Mouse (Mus musculus) CH12.LX (cell line): ENCODE results near the gene Adora3. TPM values are rescaled to one million over a fixed set of nuclear protein-coding genes. Genes with fewer than 3 reads are reported as not detected.

Experiments
- DNase-seq: peaks from one replicate; pipeline ENCODE4 v3.0.0-alpha.2; 2013; ENCODE audit errors: extremely low read depth
- H3K27ac ChIP-seq: 2 replicates; pipeline ENCODE4 v1.5.1; 2012; ENCODE audit warnings: low read depth, mild to moderate bottlenecking, control low read depth, moderate library complexity; ENCODE audit not compliant: insufficient read depth
- H3K27me3 ChIP-seq: replicated peaks from 2 replicates; pipeline ENCODE3; 2012; ENCODE audit warnings: inconsistent platforms
- H3K36me3 ChIP-seq, 2 experiments: replicated peaks in 1 of 2; 2 replicates each; pipeline versions ENCODE3 to v1.6.1; 2012; ENCODE audit warnings: inconsistent platforms in 1 of 2, low read length in 1 of 2, mild to moderate bottlenecking in 1 of 2, mixed read lengths in 1 of 2, moderate library complexity in 1 of 2; ENCODE audit not compliant: control insufficient read depth in 1 of 2, insufficient read depth in 1 of 2
- H3K4me1 ChIP-seq, 2 experiments: 2 replicates each; pipeline ENCODE4 v1.6.1; 2012; ENCODE audit warnings: inconsistent platforms in 1 of 2, moderate library complexity in 1 of 2; ENCODE audit not compliant: insufficient read depth in 2 of 2, control insufficient read depth in 1 of 2
- H3K4me2 ChIP-seq: 2 replicates; pipeline ENCODE4 v1.6.1; 2012; ENCODE audit warnings: low read depth, mild to moderate bottlenecking, control low read depth; ENCODE audit not compliant: poor library complexity, insufficient read depth, severe bottlenecking
- H3K4me3 ChIP-seq, 3 experiments: fragments of 150-350 bp in 1 of 3; sonication (generic) in 1 of 3; replicated peaks in 1 of 3; 2 replicates each; pipeline versions ENCODE3 to v1.5.1; 2011 to 2012; ENCODE audit warnings: low read depth in 2 of 3, low read length in 2 of 3, mild to moderate bottlenecking in 2 of 3, moderate library complexity in 2 of 3, control low read depth in 1 of 3, improper control_type of control experiment in 1 of 3, inconsistent platforms in 1 of 3, mixed read lengths in 1 of 3; ENCODE audit not compliant: poor library complexity in 1 of 3
- H3K79me2 ChIP-seq: replicated peaks from 2 replicates; pipeline ENCODE4 v1.6.1; 2012; ENCODE audit warnings: mild to moderate bottlenecking, moderate library complexity; ENCODE audit not compliant: control insufficient read depth, poor library complexity, insufficient read depth, severe bottlenecking; ENCODE audit errors: extremely low read depth
- H3K9ac ChIP-seq: 2 replicates; pipeline ENCODE4 v1.6.1; 2012; ENCODE audit warnings: low read depth, mild to moderate bottlenecking, control low read depth, moderate library complexity; ENCODE audit not compliant: insufficient read depth
- H3K9me3 ChIP-seq: replicated peaks from 2 replicates; pipeline ENCODE3; 2012; ENCODE audit warnings: low read length, inconsistent platforms, mixed read lengths
- BHLHE40 ChIP-seq: IDR thresholded peaks from 2 replicates; pipeline ENCODE4 v1.6.1; 2011; ENCODE audit warnings: mild to moderate bottlenecking, low read depth, low read length, improper control_type of control experiment
- CHD1 ChIP-seq: IDR thresholded peaks from 2 replicates; pipeline ENCODE4 v1.6.1; 2012; ENCODE audit warnings: low read depth, low read length, improper control_type of control experiment, inconsistent platforms
- CTCF ChIP-seq, 2 experiments: IDR thresholded peaks in 1 of 2; conservative IDR thresholded peaks in 1 of 2; 2 replicates each; pipeline ENCODE4 v1.5.1; 2011 to 2012; ENCODE audit warnings: low read depth in 2 of 2, low read length in 2 of 2, improper control_type of control experiment in 1 of 2, inconsistent platforms in 1 of 2, mild to moderate bottlenecking in 1 of 2, moderate library complexity in 1 of 2
- EP300 ChIP-seq: IDR thresholded peaks from 2 replicates; pipeline ENCODE4 v1.6.1; 2011; ENCODE audit warnings: low read length, improper control_type of control experiment
- JUN ChIP-seq: IDR thresholded peaks from 2 replicates; pipeline ENCODE4 v1.6.1; 2011; ENCODE audit warnings: low read depth, mild to moderate bottlenecking, low read length, improper control_type of control experiment, moderate library complexity; ENCODE audit not compliant: insufficient read depth
- KAT2A ChIP-seq: IDR thresholded peaks from 2 replicates; pipeline ENCODE4 v1.6.1; 2012; ENCODE audit warnings: low read length, improper control_type of control experiment, inconsistent platforms; ENCODE audit not compliant: insufficient replicate concordance
- MAFK ChIP-seq: IDR thresholded peaks from 2 replicates; pipeline ENCODE4 v1.6.1; 2011; ENCODE audit warnings: low read length, improper control_type of control experiment; ENCODE audit not compliant: insufficient replicate concordance
- MAX ChIP-seq: IDR thresholded peaks from 2 replicates; pipeline ENCODE4 v1.6.1; 2011; ENCODE audit warnings: low read length, improper control_type of control experiment
- MAZ ChIP-seq: IDR thresholded peaks from 2 replicates; pipeline ENCODE4 v1.6.1; 2012; ENCODE audit warnings: low read depth, mild to moderate bottlenecking, inconsistent platforms, low read length, improper control_type of control experiment, moderate library complexity
- MXI1 ChIP-seq: IDR thresholded peaks from 2 replicates; pipeline ENCODE4 v1.6.1; 2011; ENCODE audit warnings: mild to moderate bottlenecking, low read depth, low read length, improper control_type of control experiment
- POLR2A ChIP-seq: IDR thresholded peaks from 2 replicates; pipeline ENCODE4 v1.6.1; 2011; ENCODE audit warnings: low read depth, mild to moderate bottlenecking, improper control_type of control experiment, low read length
- POLR2AphosphoS2 ChIP-seq: IDR thresholded peaks from 2 replicates; pipeline ENCODE4 v1.6.1; 2011; ENCODE audit warnings: low read depth, low read length, improper control_type of control experiment
- RAD21 ChIP-seq: IDR thresholded peaks from 2 replicates; pipeline ENCODE4 v1.6.1; 2011; ENCODE audit warnings: low read depth, mild to moderate bottlenecking, low read length, improper control_type of control experiment, moderate library complexity
- RCOR1 ChIP-seq: conservative IDR thresholded peaks from 2 replicates; pipeline ENCODE4 v1.6.1; 2012; ENCODE audit warnings: low read depth, mild to moderate bottlenecking, inconsistent platforms, low read length, improper control_type of control experiment
- SMC3 ChIP-seq: IDR thresholded peaks from 2 replicates; pipeline ENCODE4 v1.6.1; 2011; ENCODE audit warnings: low read depth, low read length, improper control_type of control experiment
- TBP ChIP-seq: conservative IDR thresholded peaks from 2 replicates; pipeline ENCODE4 v1.6.1; 2011; ENCODE audit warnings: low read depth, low read length, improper control_type of control experiment
- UBTF ChIP-seq: IDR thresholded peaks from 2 replicates; pipeline ENCODE4 v1.6.1; 2012; ENCODE audit warnings: low read depth, mild to moderate bottlenecking, inconsistent platforms, low read length, improper control_type of control experiment, moderate library complexity
- ZC3H11A ChIP-seq: IDR thresholded peaks from 2 replicates; pipeline ENCODE4 v1.6.1; 2012; ENCODE audit warnings: low read depth, mild to moderate bottlenecking, inconsistent platforms, low read length, improper control_type of control experiment
- ZKSCAN1 ChIP-seq: IDR thresholded peaks from 2 replicates; pipeline ENCODE4 v1.6.1; 2012; ENCODE audit warnings: low read depth, inconsistent platforms, low read length, improper control_type of control experiment, borderline replicate concordance
- ZNF384 ChIP-seq: IDR thresholded peaks from 2 replicates; pipeline ENCODE4 v1.6.1; 2012; ENCODE audit warnings: low read depth, low read length, improper control_type of control experiment, inconsistent platforms
- dilution Hi-C: fragments of 300-500 bp; cut with MboI; formaldehyde crosslinking; loops from 2 replicates; pipeline ENCODE4 v1.14.3; 2020; ENCODE audit warnings: low sequenced_read_pairs; ENCODE audit not compliant: extremely low pct_unique_long_range_greater_than_20kb, extremely low pct_ligation_motif_present
- in situ Hi-C: fragments of 300-500 bp; cut with MboI; formaldehyde crosslinking; loops from 3 replicates; pipeline ENCODE4 v1.14.3; 2019; ENCODE audit warnings: low sequenced_read_pairs, low pct_ligation_motif_present, low pct_unique_long_range_greater_than_20kb, mixed read lengths
- polyA plus RNA-seq: library from polyadenylated mRNA; unstranded; fragments of >175 nt; gene quantifications from 2 replicates; pipeline ENCODE4 v1.2.1, GENCODE M21; 2012; ENCODE audit warnings: low read depth; ENCODE audit not compliant: insufficient read length
- total RNA-seq, 2 experiments: library from RNA; depleted of rRNA; stranded (reverse); fragments of 300-350 nt in 1 of 2; fragments of >200 nt in 1 of 2; gene quantifications; 2 replicates each; pipeline ENCODE4 v1.2.3; 2012 to 2014

Gene Adora3
- total and polyA plus RNA-seq, 3 experiments: 0.54 to 1.4 (median 1.1) TPM

- no peaks in the 10 kb centered on the region for H3K79me2 ChIP-seq
- H3K4me2 ChIP-seq: no peak overlapping the region
- no peak overlapping the region for H3K4me3 ChIP-seq
- peaks cover 13 to 51% of the 10 kb centered on the region in 2 experiments for H3K4me1 ChIP-seq
- no peak overlapping the region for H3K9ac ChIP-seq
- H3K27me3 ChIP-seq: no peaks in the 10 kb centered on the region
- H3K27ac ChIP-seq: no peak overlapping the region
- no peak for TF ChIP-seq CTCF (conservative IDR thresholded peaks at IDR 0.05 in 1 of 2, IDR thresholded peaks at IDR 0.05 in 1 of 2; ENCODE audit: low read depth in 2 of 2, low read length in 2 of 2)
- TF ChIP-seq EP300: no peak
- TF ChIP-seq ZKSCAN1: no peak
- TF ChIP-seq JUN: no peak
- TF ChIP-seq KAT2A: no peak
- TF ChIP-seq MAZ: no peak
- no peak for TF ChIP-seq BHLHE40
- no peak for TF ChIP-seq POLR2A
- no peak for TF ChIP-seq MXI1
- TF ChIP-seq MAFK: no peak
- TF ChIP-seq ZNF384: no peak
- no peak for TF ChIP-seq UBTF
- TF ChIP-seq POLR2AphosphoS2: no peak
- TF ChIP-seq TBP: no peak
- no peak for TF ChIP-seq RCOR1
- H3K36me3 ChIP-seq: no peaks in the 10 kb centered on the region
- peaks cover 3% of the 10 kb centered on the region for H3K9me3 ChIP-seq
- DNase-seq: no peak
- dilution Hi-C loops (no loop called here), in situ Hi-C loops (loop anchor here (5.0 kb wide), 1 partner anchor 212 kb away; the partner anchor contains the start of gene Ddx20)
These were observed 28.2 kb downstream of the Adora3 start for GRCm38 (mm10) chr3:105898861-105899260.

- in situ Hi-C loops (loop anchor here (5.0 kb wide), 2 partner anchors 58 to 212 kb away; partner anchors contain the start of genes Ddx20 and Wdr77), dilution Hi-C loops (loop anchor here (25.0 kb wide), 1 partner anchor 212 kb away; the partner anchor contains the start of gene Ddx20)
- H3K9me3 ChIP-seq: peaks cover 3% of the 10 kb centered on the region
These were observed 28.9 kb downstream of the Adora3 start for GRCm38 (mm10) chr3:105899394-105900147.

More at GRCm38 (mm10) chr3:105899394-105900147, 28.9 kb downstream of the Adora3 start:
- no peaks in the 10 kb centered on the region for H3K36me3 ChIP-seq
- DNase-seq: peak; percentile 90
- TF ChIP-seq POLR2A (peak; percentile 31; the same call in 1 of the 2 replicates), SMC3 (peak; percentile 97), RAD21 (peak; percentile 99), ZC3H11A (peak; percentile 86), BHLHE40 (no peak), MAX (peak; percentile 75), TBP (0 out of 2 replicates have a peak, but pooled peaks have one; percentile 19), CHD1 (no peak), CTCF (conservative IDR thresholded peaks at IDR 0.05 in 1 of 2, IDR thresholded peaks at IDR 0.05 in 1 of 2; ENCODE audit: low read depth in 2 of 2, low read length in 2 of 2) (peak; percentile 73 to 95)
- TF ChIP-seq, all 38 proteins: peak for 7
- Histone ChIP-seq H3K9ac (no peak overlapping the region), H3K4me2 (no peak overlapping the region), H3K4me3 (no peak overlapping the region), H3K27me3 (no peaks in the 10 kb centered on the region), H3K4me1 (peaks cover 13 to 51% of the 10 kb centered on the region in 2 experiments), H3K79me2 (no peaks in the 10 kb centered on the region), H3K27ac (no peak overlapping the region)
